Mouse (Mus musculus): ENCODE measurements around the gene Shroom3. TPM values are rescaled to one million over a fixed set of nuclear protein-coding genes. Genes with fewer than 3 reads are reported as not detected.

Gene Shroom3
- polyA plus RNA-seq, 1 experiment from 2014 or later: 6.4 TPM

DNA sequence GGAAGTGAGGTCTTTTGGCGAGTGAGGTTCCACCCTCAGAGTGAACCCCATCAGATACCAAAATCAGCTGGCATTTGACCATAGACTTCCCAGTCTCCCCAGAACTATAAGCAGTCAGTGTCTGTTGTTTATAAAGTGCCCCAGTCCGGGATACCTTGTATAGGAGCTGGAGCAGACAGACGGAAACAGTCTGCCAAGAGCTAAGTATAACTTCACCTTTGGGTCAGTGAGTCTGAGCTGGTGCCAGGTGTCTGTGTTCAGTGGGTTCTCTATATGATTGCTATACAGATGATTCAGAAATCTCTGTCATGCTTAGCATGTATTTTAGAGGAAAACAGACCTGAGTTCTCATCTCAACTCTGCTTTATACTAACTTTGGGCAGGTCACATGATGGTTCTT is 308.9 kb downstream of the Shroom3 start:
- Histone ChIP-seq H3K9ac (ENCODE audit: low read depth, low read length) (no peak overlapping the region), H3K4me1 (ENCODE audit: control insufficient read depth, insufficient read depth, low read length) (peaks cover 20% of the 10 kb centered on the region), H3K9me3 (ENCODE audit: control insufficient read depth, low read length) (no peaks in the 10 kb centered on the region), H3K4me2 (ENCODE audit: low read depth, low read length) (no peak overlapping the region), H3K27me3 (replicated peaks; ENCODE audit: control insufficient read depth, insufficient read depth, low read length) (no peaks in the 10 kb centered on the region), H3K36me3 (ENCODE audit: control insufficient read depth, insufficient read depth, low read length) (no peaks in the 10 kb centered on the region), H3K27ac (ENCODE audit: low read length) (no peak overlapping the region; the same call in 1 of the 2 replicates), H3K4me3 (ENCODE audit: low read length) (no peak overlapping the region)
- no peak for ATAC-seq
- 65% methylated on average over 3 of the region's 3 CpGs for WGBS

GRCm38 (mm10) chr5:92994309-92994708 is 311.1 kb downstream of the Shroom3 start:
- 69% methylated on average over 6 of the region's 6 CpGs for WGBS
- H3K27me3 ChIP-seq (replicated peaks; ENCODE audit: control insufficient read depth, insufficient read depth, low read length): no peaks in the 10 kb centered on the region
- peak overlapping the region; percentile 66 for H3K27ac ChIP-seq (ENCODE audit: low read length)
- no peak overlapping the region for H3K4me3 ChIP-seq (ENCODE audit: low read length)
- no peak overlapping the region for H3K4me2 ChIP-seq (ENCODE audit: low read depth, low read length)
- H3K9me3 ChIP-seq (ENCODE audit: control insufficient read depth, low read length): no peaks in the 10 kb centered on the region
- peak; percentile 65 for ATAC-seq
- peaks cover 32% of the 10 kb centered on the region for H3K4me1 ChIP-seq (ENCODE audit: control insufficient read depth, insufficient read depth, low read length)
- H3K9ac ChIP-seq (ENCODE audit: low read depth, low read length): no peak overlapping the region
- H3K36me3 ChIP-seq (ENCODE audit: control insufficient read depth, insufficient read depth, low read length): no peaks in the 10 kb centered on the region

GRCm38 (mm10) chr5:92994861-92995260 is 311.6 kb downstream of the Shroom3 start:
- peak overlapping the region; percentile 66 for H3K27ac ChIP-seq (ENCODE audit: low read length)
- no peak overlapping the region for H3K4me2 ChIP-seq (ENCODE audit: low read depth, low read length)
- H3K36me3 ChIP-seq (ENCODE audit: control insufficient read depth, insufficient read depth, low read length): no peaks in the 10 kb centered on the region
- H3K27me3 ChIP-seq (replicated peaks; ENCODE audit: control insufficient read depth, insufficient read depth, low read length): no peaks in the 10 kb centered on the region
- H3K4me3 ChIP-seq (ENCODE audit: low read length): no peak overlapping the region
- H3K9ac ChIP-seq (ENCODE audit: low read depth, low read length): no peak overlapping the region
- H3K9me3 ChIP-seq (ENCODE audit: control insufficient read depth, low read length): no peaks in the 10 kb centered on the region
- ATAC-seq: no peak; the same call in 1 of the 2 replicates
- WGBS: 88% methylated on average over 2 of the region's 2 CpGs
- H3K4me1 ChIP-seq (ENCODE audit: control insufficient read depth, insufficient read depth, low read length): peaks cover 34% of the 10 kb centered on the region

DNA sequence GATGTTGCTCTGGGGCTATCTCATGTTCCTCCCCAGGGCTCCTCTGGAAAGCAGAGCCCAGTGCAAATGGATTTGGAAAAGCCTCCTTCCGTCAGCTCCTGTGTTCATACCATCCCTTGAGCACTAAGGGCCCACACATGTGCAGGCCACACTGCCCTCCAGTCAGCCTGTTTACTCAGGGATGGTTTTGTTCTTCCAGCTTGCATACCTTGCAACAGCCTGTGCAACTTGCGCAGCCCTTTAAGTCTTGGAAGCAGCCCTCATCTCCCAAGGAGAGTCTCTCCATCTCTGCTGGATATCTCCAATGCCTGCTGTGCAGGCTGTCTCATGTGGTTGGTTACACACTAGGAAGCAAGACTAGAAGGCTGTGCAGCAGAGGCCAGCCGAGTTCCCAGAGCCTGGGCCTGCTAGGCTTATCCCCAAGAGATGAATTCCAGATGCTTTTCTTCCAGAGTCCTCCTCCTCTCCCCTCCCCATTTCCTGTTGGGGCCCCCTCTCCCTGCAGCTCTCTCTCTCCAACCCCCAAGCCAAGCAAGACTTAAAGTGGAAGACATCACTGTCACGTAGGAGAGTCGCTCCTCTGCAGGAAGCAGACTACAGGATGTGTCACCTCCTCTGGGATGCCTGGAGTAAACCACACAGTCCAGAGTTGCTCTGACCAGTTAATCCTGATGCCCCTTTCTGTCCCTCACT is 314.3 kb downstream of the Shroom3 start:
- Histone ChIP-seq H3K27ac (ENCODE audit: low read length) (peak overlapping the region; percentile 98), H3K9me3 (ENCODE audit: control insufficient read depth, low read length) (no peaks in the 10 kb centered on the region), H3K27me3 (replicated peaks; ENCODE audit: control insufficient read depth, insufficient read depth, low read length) (no peaks in the 10 kb centered on the region), H3K4me1 (ENCODE audit: control insufficient read depth, insufficient read depth, low read length) (peaks cover 44% of the 10 kb centered on the region), H3K4me2 (ENCODE audit: low read depth, low read length) (0 out of 2 replicates have a peak overlapping the region, but pooled peaks have one; percentile 21), H3K4me3 (ENCODE audit: low read length) (no peak overlapping the region; the same call in 1 of the 2 replicates), H3K36me3 (ENCODE audit: control insufficient read depth, insufficient read depth, low read length) (no peaks in the 10 kb centered on the region), H3K9ac (ENCODE audit: low read depth, low read length) (peak overlapping the region; percentile 36)
- WGBS: 39% methylated on average over 5 of the region's 5 CpGs
- peak; percentile 81 for ATAC-seq

- ATAC-seq: no peak
- Histone ChIP-seq H3K9me3 (ENCODE audit: control insufficient read depth, low read length) (no peaks in the 10 kb centered on the region), H3K4me2 (ENCODE audit: low read depth, low read length) (no peak overlapping the region), H3K4me1 (ENCODE audit: control insufficient read depth, insufficient read depth, low read length) (peaks cover 44% of the 10 kb centered on the region), H3K36me3 (ENCODE audit: control insufficient read depth, insufficient read depth, low read length) (no peaks in the 10 kb centered on the region), H3K27me3 (replicated peaks; ENCODE audit: control insufficient read depth, insufficient read depth, low read length) (no peaks in the 10 kb centered on the region), H3K9ac (ENCODE audit: low read depth, low read length) (no peak overlapping the region), H3K4me3 (ENCODE audit: low read length) (no peak overlapping the region), H3K27ac (ENCODE audit: low read length) (peak overlapping the region; percentile 98)
- 42% methylated on average over 5 of the region's 5 CpGs for WGBS
Measured at GRCm38 (mm10) chr5:92998494-92999016, 315.3 kb downstream of the Shroom3 start.

GRCm38 (mm10) chr5:93000060-93000459 is 316.8 kb downstream of the Shroom3 start:
- no peak for ATAC-seq
- 55% methylated on average over 6 of the region's 6 CpGs for WGBS
- Histone ChIP-seq H3K27me3 (replicated peaks; ENCODE audit: control insufficient read depth, insufficient read depth, low read length) (no peaks in the 10 kb centered on the region), H3K27ac (ENCODE audit: low read length) (peak overlapping the region; percentile 85), H3K9me3 (ENCODE audit: control insufficient read depth, low read length) (no peaks in the 10 kb centered on the region), H3K4me1 (ENCODE audit: control insufficient read depth, insufficient read depth, low read length) (peaks cover 40% of the 10 kb centered on the region), H3K9ac (ENCODE audit: low read depth, low read length) (no peak overlapping the region), H3K4me2 (ENCODE audit: low read depth, low read length) (no peak overlapping the region), H3K36me3 (ENCODE audit: control insufficient read depth, insufficient read depth, low read length) (no peaks in the 10 kb centered on the region), H3K4me3 (ENCODE audit: low read length) (no peak overlapping the region)

DNA sequence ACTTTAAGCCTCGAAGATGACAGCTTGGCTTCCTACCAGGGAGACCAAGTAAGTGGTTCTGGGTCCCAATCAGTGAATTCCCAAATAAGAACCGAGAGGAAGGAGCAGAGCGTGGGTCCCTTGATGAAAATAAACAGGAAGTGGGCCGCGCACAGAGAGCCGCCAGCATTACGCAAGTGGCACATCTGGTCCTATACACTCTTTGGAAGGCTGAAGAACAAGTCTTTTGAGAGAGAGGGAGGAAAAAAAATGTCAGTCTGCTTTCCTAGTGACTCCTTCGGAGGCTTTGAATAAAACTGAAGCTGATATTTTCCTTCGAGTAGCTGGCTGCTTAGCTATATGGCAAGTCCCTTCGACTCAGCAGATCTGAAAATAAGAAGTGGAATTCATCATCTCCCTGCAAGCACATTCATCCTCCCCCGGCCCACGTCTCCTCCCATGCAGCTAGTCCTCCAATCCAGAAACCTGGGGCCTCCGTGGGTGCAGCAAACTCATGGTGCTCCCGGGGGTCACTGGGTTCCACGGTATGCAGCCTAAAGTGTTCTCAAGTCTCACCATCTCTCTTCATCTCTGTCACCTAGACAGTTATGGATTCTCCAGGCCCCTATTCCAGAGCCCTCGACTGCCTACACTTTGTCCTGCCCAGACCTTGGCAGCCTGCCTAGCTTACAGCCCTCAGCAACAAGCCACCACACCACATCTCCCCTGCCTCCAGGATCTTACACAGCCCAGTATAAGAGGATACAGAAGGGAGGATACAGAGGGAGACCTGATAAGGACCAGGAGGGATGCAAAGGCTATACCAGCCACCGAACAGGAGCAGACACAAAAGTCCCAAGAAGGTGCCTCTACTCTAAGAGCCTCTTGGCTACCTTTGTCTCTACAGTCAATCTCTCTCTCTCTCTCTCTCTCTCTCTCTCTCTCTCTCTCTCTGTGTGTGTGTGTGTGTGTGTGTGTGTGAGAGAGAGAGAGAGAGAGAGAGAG is 317.8 kb downstream of the Shroom3 start:
- Histone ChIP-seq H3K4me1 (ENCODE audit: control insufficient read depth, insufficient read depth, low read length) (peaks cover 41% of the 10 kb centered on the region), H3K27me3 (replicated peaks; ENCODE audit: control insufficient read depth, insufficient read depth, low read length) (no peaks in the 10 kb centered on the region), H3K4me2 (ENCODE audit: low read depth, low read length) (no peak overlapping the region), H3K9me3 (ENCODE audit: control insufficient read depth, low read length) (no peaks in the 10 kb centered on the region), H3K36me3 (ENCODE audit: control insufficient read depth, insufficient read depth, low read length) (no peaks in the 10 kb centered on the region), H3K9ac (ENCODE audit: low read depth, low read length) (0 out of 2 replicates have a peak overlapping the region, but pooled peaks have one; percentile 3), H3K27ac (ENCODE audit: low read length) (peak overlapping the region; percentile 85), H3K4me3 (ENCODE audit: low read length) (no peak overlapping the region)
- 41% methylated on average over 17 of the region's 17 CpGs for WGBS
- peak; percentile 29; the same call in 1 of the 2 replicates for ATAC-seq

- no peaks in the 10 kb centered on the region for H3K9me3 ChIP-seq (ENCODE audit: control insufficient read depth, low read length)
- H3K4me3 ChIP-seq (ENCODE audit: low read length): no peak overlapping the region
- H3K4me1 ChIP-seq (ENCODE audit: control insufficient read depth, insufficient read depth, low read length): peaks cover 31% of the 10 kb centered on the region
- no peaks in the 10 kb centered on the region for H3K27me3 ChIP-seq (replicated peaks; ENCODE audit: control insufficient read depth, insufficient read depth, low read length)
- no peaks in the 10 kb centered on the region for H3K36me3 ChIP-seq (ENCODE audit: control insufficient read depth, insufficient read depth, low read length)
- H3K27ac ChIP-seq (ENCODE audit: low read length): no peak overlapping the region
- 88% methylated on average over 2 of the region's 2 CpGs for WGBS
- H3K4me2 ChIP-seq (ENCODE audit: low read depth, low read length): no peak overlapping the region
- H3K9ac ChIP-seq (ENCODE audit: low read depth, low read length): no peak overlapping the region
- no peak for ATAC-seq
Measured at GRCm38 (mm10) chr5:93002615-93003014, 319.4 kb downstream of the Shroom3 start.

DNA sequence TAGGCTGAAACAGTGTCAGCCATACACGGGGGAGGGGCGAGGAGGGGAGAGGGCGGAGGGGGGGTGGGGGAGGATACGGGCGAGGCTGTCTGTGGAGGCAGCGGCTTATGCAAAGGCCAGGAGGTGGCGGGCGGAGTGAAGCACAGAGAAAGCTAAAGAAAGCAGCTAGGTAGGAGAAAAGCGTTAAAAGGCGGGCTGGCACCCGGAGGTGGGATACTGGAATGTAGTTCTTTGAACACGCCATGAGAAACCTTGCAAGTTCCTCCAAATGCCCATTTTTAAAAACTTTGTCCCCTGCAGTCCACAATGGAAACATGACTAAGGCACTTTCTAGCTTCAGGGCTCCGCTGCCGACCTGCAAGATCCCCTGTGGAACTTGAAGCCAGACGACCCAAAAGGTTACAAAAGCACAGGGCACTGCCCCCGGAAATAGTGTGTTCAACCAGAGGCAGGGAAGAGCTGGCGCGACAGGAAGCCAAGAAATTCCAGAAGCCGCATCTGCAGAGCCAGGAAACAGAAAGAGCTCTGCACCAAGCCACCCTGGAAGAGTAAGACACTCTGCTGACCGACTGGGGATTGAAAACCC is 322.1 kb downstream of the Shroom3 start:
- Histone ChIP-seq H3K9me3 (ENCODE audit: control insufficient read depth, low read length) (no peaks in the 10 kb centered on the region), H3K4me3 (ENCODE audit: low read length) (peak overlapping the region; percentile 22), H3K36me3 (ENCODE audit: control insufficient read depth, insufficient read depth, low read length) (no peaks in the 10 kb centered on the region), H3K27ac (ENCODE audit: low read length) (peak overlapping the region; percentile 83), H3K9ac (ENCODE audit: low read depth, low read length) (peak overlapping the region; percentile 61), H3K27me3 (replicated peaks; ENCODE audit: control insufficient read depth, insufficient read depth, low read length) (no peaks in the 10 kb centered on the region), H3K4me1 (ENCODE audit: control insufficient read depth, insufficient read depth, low read length) (peaks cover 19% of the 10 kb centered on the region), H3K4me2 (ENCODE audit: low read depth, low read length) (peak overlapping the region; percentile 58)
- peak; percentile 46 for ATAC-seq
- WGBS: 7% methylated on average over 20 of the region's 20 CpGs

All from intestine, embryonic 16.5 days (tissue).